8 mouse cellular contexts compared by ENCODE assay signal in genomic region chr1:157086097-157086994, GRCm38 (mm10). TPM values are rescaled to one million over a fixed set of nuclear protein-coding genes. Genes with fewer than 3 reads are reported as not detected.
DNase-seq lines count a peak whose midpoint lies in the region; ATAC-seq and TF ChIP-seq lines count a peak whose summit lies in the region.

No protein-coding gene starts in this region.

- H3K27me3 ChIP-seq in CH12.LX (replicated peaks): no peaks in the 10 kb centered on the region
- no peaks in the 10 kb centered on the region for H3K27me3 ChIP-seq in embryonic facial prominence, embryonic 12.5 days
- H3K27me3 ChIP-seq in heart, embryonic 13.5 days (replicated peaks): no peaks in the 10 kb centered on the region
- no peaks in the 10 kb centered on the region for H3K27me3 ChIP-seq in kidney, postnatal 0 days (ENCODE audit: insufficient read depth, low read length)
- H3K27me3 ChIP-seq in liver, embryonic 13.5 days: no peaks in the 10 kb centered on the region
- no peaks in the 10 kb centered on the region for H3K27me3 ChIP-seq in myocyte (ENCODE audit: control insufficient read depth, insufficient read depth, insufficient read length)
- H3K27me3 ChIP-seq in stomach, postnatal 0 days (ENCODE audit: control insufficient read depth, insufficient read depth, low read length): no peaks in the 10 kb centered on the region

- no peak for ATAC-seq in embryonic facial prominence, embryonic 12.5 days (ENCODE audit: insufficient number of reproducible peaks, insufficient read depth, low FRiP score, low TSS enrichment)
- no peak for ATAC-seq in heart, embryonic 13.5 days (ENCODE audit: extremely low read depth, insufficient number of reproducible peaks, low FRiP score, low TSS enrichment)
- ATAC-seq in kidney, postnatal 0 days (replicated peaks; ENCODE audit: low FRiP score, low read depth): 0 out of 2 replicates have a peak, but pooled peaks have one; percentile 31
- peak; percentile 26; the same call in 1 of the 2 replicates for ATAC-seq in liver, embryonic 13.5 days (ENCODE audit: low read depth)
- peak; percentile 60; the same call in 1 of the 2 replicates for ATAC-seq in stomach, postnatal 0 days (ENCODE audit: low FRiP score, low TSS enrichment)

- no peak overlapping the region for H3K9ac ChIP-seq in CH12.LX (ENCODE audit: insufficient read depth, low read depth)
- H3K9ac ChIP-seq in embryonic facial prominence, embryonic 12.5 days: peak overlapping the region; percentile 20; the same call in 1 of the 2 replicates
- peak overlapping the region; percentile 79 for H3K9ac ChIP-seq in heart, embryonic 13.5 days
- H3K9ac ChIP-seq in kidney, postnatal 0 days (ENCODE audit: low read depth, low read length): peak overlapping the region; percentile 28
- H3K9ac ChIP-seq in liver, embryonic 13.5 days: peak overlapping the region; percentile 18; the same call in 1 of the 2 replicates
- peak overlapping the region; percentile 50; the same call in 1 of the 2 replicates for H3K9ac ChIP-seq in stomach, postnatal 0 days (ENCODE audit: low read length)

- no peaks in the 10 kb centered on the region for H3K9me3 ChIP-seq in CH12.LX (replicated peaks; ENCODE audit: low read length)
- no peaks in the 10 kb centered on the region for H3K9me3 ChIP-seq in embryonic facial prominence, embryonic 12.5 days
- no peaks in the 10 kb centered on the region for H3K9me3 ChIP-seq in heart, embryonic 13.5 days
- H3K9me3 ChIP-seq in kidney, postnatal 0 days (replicated peaks; ENCODE audit: low read length): no peaks in the 10 kb centered on the region
- no peaks in the 10 kb centered on the region for H3K9me3 ChIP-seq in liver, embryonic 13.5 days (replicated peaks)
- no peaks in the 10 kb centered on the region for H3K9me3 ChIP-seq in stomach, postnatal 0 days (ENCODE audit: control insufficient read depth, low read length)

- peaks cover 10 to 24% of the 10 kb centered on the region in 2 experiments for H3K4me1 ChIP-seq in CH12.LX (ENCODE audit: control insufficient read depth in 1 of 2, insufficient read depth in 2 of 2)
- H3K4me1 ChIP-seq in embryonic facial prominence, embryonic 12.5 days: 0 out of 2 replicates have a peak, but pooled peaks cover 4% of the 10 kb centered on the region
- H3K4me1 ChIP-seq in heart, embryonic 13.5 days: peaks cover 13% of the 10 kb centered on the region
- H3K4me1 ChIP-seq in kidney, postnatal 0 days (replicated peaks; ENCODE audit: insufficient read depth, low read length): no peaks in the 10 kb centered on the region
- peaks cover 5% of the 10 kb centered on the region; the same call in 1 of the 2 replicates for H3K4me1 ChIP-seq in liver, embryonic 13.5 days (replicated peaks)
- H3K4me1 ChIP-seq in stomach, postnatal 0 days (replicated peaks; ENCODE audit: control insufficient read depth, insufficient read depth): no peaks in the 10 kb centered on the region

- no peak overlapping the region for H3ac ChIP-seq in myocyte (ENCODE audit: control insufficient read depth, insufficient read length)

- H3K36me3 ChIP-seq in CH12.LX (replicated peaks in 1 of 2; ENCODE audit: control insufficient read depth in 1 of 2, insufficient read depth in 1 of 2, low read length in 1 of 2): no peaks in the 10 kb centered on the region
- no peaks in the 10 kb centered on the region for H3K36me3 ChIP-seq in embryonic facial prominence, embryonic 12.5 days
- no peaks in the 10 kb centered on the region for H3K36me3 ChIP-seq in heart, embryonic 13.5 days
- H3K36me3 ChIP-seq in kidney, postnatal 0 days (ENCODE audit: insufficient read depth, low read length): no peaks in the 10 kb centered on the region
- H3K36me3 ChIP-seq in liver, embryonic 13.5 days: no peaks in the 10 kb centered on the region
- no peaks in the 10 kb centered on the region for H3K36me3 ChIP-seq in myocyte (ENCODE audit: control insufficient read depth, insufficient read depth)
- no peaks in the 10 kb centered on the region for H3K36me3 ChIP-seq in stomach, postnatal 0 days (ENCODE audit: control insufficient read depth, insufficient read depth, low read length)

- no peaks in the 10 kb centered on the region for H3K79me2 ChIP-seq in CH12.LX (replicated peaks; ENCODE audit: control insufficient read depth, extremely low read depth, insufficient read depth, poor library complexity, severe bottlenecking)
- no peaks in the 10 kb centered on the region for H3K79me2 ChIP-seq in myocyte (ENCODE audit: control insufficient read depth, insufficient read depth)

- peak; percentile 76 for TF ChIP-seq RAD21 in CH12.LX (IDR thresholded peaks at IDR 0.05; ENCODE audit: low read depth, low read length)

- dilution Hi-C loops in CH12.LX (cut with MboI; ENCODE audit: extremely low pct_ligation_motif_present, extremely low pct_unique_long_range_greater_than_20kb, low sequenced_read_pairs): no loop called here

- H3K4me2 ChIP-seq in CH12.LX (ENCODE audit: insufficient read depth, low read depth, poor library complexity, severe bottlenecking) (peak overlapping the region; percentile 53), myocyte (ENCODE audit: low read depth) (peak overlapping the region; percentile 8)
- peak overlapping the region; percentile 48 for H3K4me2 ChIP-seq in embryonic facial prominence, embryonic 12.5 days (replicated peaks)
- H3K4me2 ChIP-seq in heart, embryonic 13.5 days: peak overlapping the region; percentile 72
- peak overlapping the region; percentile 70 for H3K4me2 ChIP-seq in kidney, postnatal 0 days (ENCODE audit: low read length)
- H3K4me2 ChIP-seq in liver, embryonic 13.5 days: peak overlapping the region; percentile 60
- H3K4me2 ChIP-seq in stomach, postnatal 0 days (replicated peaks; ENCODE audit: low read depth): peak overlapping the region; percentile 77

- 8% methylated on average over 25 of the region's 25 CpGs for WGBS in embryonic facial prominence, embryonic 12.5 days
- WGBS in heart, embryonic 13.5 days: 8% methylated on average over 25 of the region's 25 CpGs
- WGBS in kidney, postnatal 0 days: 11% methylated on average over 25 of the region's 25 CpGs
- WGBS in liver, embryonic 13.5 days (ENCODE audit: insufficient replicate concordance): 9% methylated on average over 25 of the region's 25 CpGs
- 7% methylated on average over 25 of the region's 25 CpGs for WGBS in stomach, postnatal 0 days

- peak; percentile 33 to 87; a peak in 3 of 4 replicates for TF ChIP-seq CTCF in CH12.LX (conservative IDR thresholded peaks at IDR 0.05 in 1 of 2, IDR thresholded peaks at IDR 0.05 in 1 of 2; ENCODE audit: low read depth in 2 of 2, low read length in 2 of 2)
- peak; percentile 84 for TF ChIP-seq CTCF in kidney, postnatal 0 days (IDR thresholded peaks at IDR 0.05; ENCODE audit: low read depth)
- peak; percentile 88 for TF ChIP-seq CTCF in stomach, postnatal 0 days (IDR thresholded peaks at IDR 0.05; ENCODE audit: low read depth)

- no peak overlapping the region for H3K27ac ChIP-seq in CH12.LX (ENCODE audit: insufficient read depth, low read depth)
- H3K27ac ChIP-seq in embryonic facial prominence, embryonic 12.5 days: no peak overlapping the region
- peak overlapping the region; percentile 58 for H3K27ac ChIP-seq in heart, embryonic 13.5 days (replicated peaks)
- H3K27ac ChIP-seq in kidney, postnatal 0 days: no peak overlapping the region
- no peak overlapping the region for H3K27ac ChIP-seq in liver, embryonic 13.5 days
- no peak overlapping the region for H3K27ac ChIP-seq in stomach, postnatal 0 days (replicated peaks)

- TF ChIP-seq EP300 in CH12.LX (IDR thresholded peaks at IDR 0.05; ENCODE audit: low read length): no peak
- TF ChIP-seq EP300 in stomach, postnatal 0 days (optimal IDR thresholded peaks at IDR 0.05): no peak

- DNase-seq in CH12.LX (ENCODE audit: extremely low read depth): no peak
- DNase-seq in adrenal gland, postnatal 4 days (ENCODE audit: low spot score in 2 of 2): peak; percentile 32 to 43
- DNase-seq in kidney, postnatal 0 days (ENCODE audit: low spot score): peak; percentile 86
- peak; percentile 48 for DNase-seq in liver, embryonic 13.5 days
- DNase-seq in stomach, postnatal 0 days (ENCODE audit: low spot score): peak; percentile 76

- in situ Hi-C loops in CH12.LX (cut with MboI; ENCODE audit: low pct_ligation_motif_present, low pct_unique_long_range_greater_than_20kb, low sequenced_read_pairs): loop anchor here (10.0 kb wide), 2 partner anchors 188 to 358 kb away; no protein-coding TSS in a partner anchor

- no peak for TF ChIP-seq POLR2A in CH12.LX (IDR thresholded peaks at IDR 0.05; ENCODE audit: low read depth, low read length)
- no peak for TF ChIP-seq POLR2A in myocyte (IDR thresholded peaks at IDR 0.05; ENCODE audit: insufficient read length, low read depth)

- H3K4me3 ChIP-seq in CH12.LX (replicated peaks in 1 of 3; ENCODE audit: low read depth in 2 of 3, low read length in 2 of 3, poor library complexity in 1 of 3) (peak overlapping the region in 1 of 3 experiments; percentile 20), myocyte (no peak overlapping the region)
- peak overlapping the region; percentile 30 for H3K4me3 ChIP-seq in embryonic facial prominence, embryonic 12.5 days
- H3K4me3 ChIP-seq in heart, embryonic 13.5 days: peak overlapping the region; percentile 56
- peak overlapping the region; percentile 42 for H3K4me3 ChIP-seq in kidney, postnatal 0 days (replicated peaks; ENCODE audit: low read depth, low read length)
- H3K4me3 ChIP-seq in liver, embryonic 13.5 days (replicated peaks): peak overlapping the region; percentile 41
- H3K4me3 ChIP-seq in stomach, postnatal 0 days (ENCODE audit: low read depth, low read length): peak overlapping the region; percentile 41

TF ChIP-seq in CH12.LX, 34 proteins besides CTCF, POLR2A, EP300 and RAD21 (continues in another document):
- TF ChIP-seq NELFE (IDR thresholded peaks at IDR 0.05; ENCODE audit: low read depth, low read length) (peak; percentile 28; the same call in 1 of the 2 replicates), IRF4 (IDR thresholded peaks at IDR 0.05; ENCODE audit: low read depth, low read length) (peak; percentile 59; the same call in 1 of the 2 replicates)

TF ChIP-seq in myocyte, 11 proteins besides CTCF, POLR2A, EP300 and RAD21 (continues in another document):
- TF ChIP-seq REST (IDR thresholded peaks at IDR 0.05; ENCODE audit: insufficient read depth, insufficient read length) (no peak), MYOD1 (IDR thresholded peaks at IDR 0.05; ENCODE audit: control insufficient read depth in 1 of 3, insufficient read length in 2 of 3, low read depth in 2 of 3) (no peak)

RNA-seq across cellular contexts. Expression of gene Tex35, which starts 22.1 kb away (rescaled TPM):
- total RNA-seq in CH12.LX (2012; rRNA removed) (0.55 and 1.3 TPM in 2 replicates), CH12.LX (2014; rRNA removed) (0.87 and 1.2 TPM in 2 replicates)
- polyA plus RNA-seq in CH12.LX (2012; ENCODE audit: insufficient read length, low read depth) (2.9 and 3.3 TPM in 2 replicates), myocyte (2012; fragmentation: generic; extraction: Trizol) (0.30 TPM)
- total RNA-seq in adrenal gland, postnatal 4 days (2021): not detected
- not detected in 2 replicates for polyA plus RNA-seq in embryonic facial prominence, embryonic 12.5 days (2016; fragmentation: Nextera tagmentation; extraction: Ambion mirVana)
- not detected in 2 replicates for polyA plus RNA-seq in heart, embryonic 13.5 days (2015; fragmentation: Nextera tagmentation; extraction: Ambion mirVana)
- polyA plus RNA-seq in kidney, postnatal 0 days (2015; fragmentation: Nextera tagmentation; extraction: Ambion mirVana): not detected in 2 replicates
- polyA plus RNA-seq in liver, embryonic 13.5 days (2015; fragmentation: Nextera tagmentation; extraction: Ambion mirVana): not detected in 2 replicates
- polyA plus RNA-seq in stomach, postnatal 0 days (2015; fragmentation: Nextera tagmentation; extraction: Ambion mirVana): not detected in 2 replicates

Comparison
In these comparisons a context has a peak if more than half of its experiments do, and no peak if none do; other contexts are left out.
1. H3K4me2 ChIP-seq: peak in every context shown above with its lines; median percentile 77 in stomach, postnatal 0 days; 72 in heart, embryonic 13.5 days; 70 in kidney, postnatal 0 days; 60 in liver, embryonic 13.5 days; 53 in CH12.LX; 48 in embryonic facial prominence, embryonic 12.5 days; 8 in myocyte.
2. ATAC-seq: peak in kidney, postnatal 0 days (single experiment), liver, embryonic 13.5 days (single experiment) and stomach, postnatal 0 days (single experiment); none in embryonic facial prominence, embryonic 12.5 days (single experiment) and heart, embryonic 13.5 days (single experiment).
3. Peak in every context shown above with its lines, with median percentiles within 50 percentile points of each other: CTCF ChIP-seq.